Mouse (Mus musculus): ENCODE results near the gene Gldc.

The Gldc gene

DNA sequence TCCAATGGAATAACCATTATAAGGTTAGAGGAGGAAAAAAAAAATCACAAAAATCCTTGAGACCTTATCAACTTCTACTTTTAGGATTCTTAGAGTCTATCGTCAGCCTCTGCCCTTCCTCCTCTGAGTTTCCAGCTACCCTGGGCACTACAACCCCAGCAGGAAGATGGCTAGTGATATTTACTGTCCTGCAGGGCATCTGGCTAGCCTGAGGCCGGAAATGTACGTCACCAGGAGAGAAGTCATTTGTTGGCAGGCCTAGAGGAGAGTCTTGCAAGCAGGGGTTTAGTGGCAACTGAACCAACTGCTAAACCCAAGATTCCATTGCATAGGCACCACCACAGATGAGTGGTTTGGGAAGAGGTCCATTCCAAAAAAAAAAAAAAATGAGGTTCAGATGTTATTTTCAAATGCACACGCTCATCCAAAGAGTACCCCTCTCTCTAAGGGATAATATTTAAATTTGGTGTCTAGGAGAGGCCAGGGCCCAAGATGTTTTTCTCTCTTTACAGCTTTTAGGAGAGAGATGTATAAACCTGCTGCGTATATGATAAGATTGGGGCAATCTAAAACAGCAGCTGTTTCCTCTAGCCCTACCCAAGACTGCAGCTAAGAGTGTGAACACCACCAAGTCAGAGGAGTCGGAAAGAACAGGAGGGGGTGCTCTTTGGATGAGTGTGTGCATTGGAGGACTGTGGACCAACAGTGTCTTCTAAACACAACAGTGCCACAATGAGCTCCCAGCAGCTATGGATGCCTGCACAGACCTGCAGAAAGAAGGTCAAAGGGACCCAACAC lies 70.0 kb downstream of the Gldc start:
- DNase-seq, result no peak

DNA sequence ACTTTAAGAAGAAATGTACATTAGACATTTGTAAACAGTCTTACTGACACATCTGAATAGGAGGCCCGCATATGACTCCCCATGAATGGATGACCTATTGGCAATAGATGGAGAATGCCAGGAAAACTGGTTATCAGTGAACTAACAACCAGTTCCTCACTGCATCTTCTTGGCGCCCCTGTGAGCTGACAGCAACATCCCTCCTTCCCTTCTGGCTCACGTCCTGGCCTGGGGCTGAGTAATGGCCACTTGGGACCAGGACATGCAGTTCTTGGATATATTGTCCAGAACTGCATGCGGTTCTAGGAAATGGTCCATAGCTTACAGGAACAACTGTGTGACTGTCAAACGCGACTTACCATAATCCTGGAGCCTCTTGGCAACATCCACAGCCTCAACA lies 72.6 kb downstream of the Gldc start:
- no peak for DNase-seq

DNA sequence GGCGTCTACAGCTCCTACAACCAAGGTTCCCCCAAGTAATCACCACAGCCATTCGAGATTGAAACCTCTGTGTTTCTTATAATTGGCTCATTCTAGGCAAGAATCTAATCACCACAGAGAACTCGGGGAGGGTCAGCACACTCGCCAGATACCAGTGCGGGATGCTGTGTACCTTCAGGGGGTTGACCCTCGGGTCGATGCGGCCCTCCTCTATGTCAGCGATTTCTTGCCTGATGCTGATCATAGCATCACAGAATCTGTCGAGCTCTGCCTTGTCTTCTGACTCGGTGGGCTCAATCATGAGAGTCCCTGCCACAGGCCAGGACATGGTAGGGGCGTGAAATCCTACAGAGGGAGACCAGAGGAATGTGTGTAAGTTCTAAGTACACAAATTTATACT lies 74.7 kb downstream of the Gldc start:
- no peak for DNase-seq

DNA sequence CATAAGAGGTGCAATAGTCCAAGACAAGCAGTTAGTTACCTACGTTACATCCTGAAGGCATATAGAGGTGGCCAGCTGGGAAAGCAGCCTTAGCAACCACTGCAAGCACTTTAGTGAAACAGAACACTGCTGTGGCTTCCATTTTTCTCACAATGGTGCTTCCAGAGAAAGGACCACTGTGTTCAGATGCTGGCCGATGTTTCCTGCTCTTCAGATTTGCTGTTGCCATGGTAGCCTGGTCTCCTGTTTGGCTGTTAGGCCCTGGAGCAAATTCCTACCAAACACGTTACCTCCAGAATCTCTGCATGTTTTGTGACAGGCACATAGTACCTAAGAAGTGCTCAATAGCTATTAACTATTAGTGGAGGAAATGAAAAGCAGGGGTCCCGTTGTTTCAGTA lies 78.2 kb downstream of the Gldc start:
- DNase-seq, result no peak

DNA sequence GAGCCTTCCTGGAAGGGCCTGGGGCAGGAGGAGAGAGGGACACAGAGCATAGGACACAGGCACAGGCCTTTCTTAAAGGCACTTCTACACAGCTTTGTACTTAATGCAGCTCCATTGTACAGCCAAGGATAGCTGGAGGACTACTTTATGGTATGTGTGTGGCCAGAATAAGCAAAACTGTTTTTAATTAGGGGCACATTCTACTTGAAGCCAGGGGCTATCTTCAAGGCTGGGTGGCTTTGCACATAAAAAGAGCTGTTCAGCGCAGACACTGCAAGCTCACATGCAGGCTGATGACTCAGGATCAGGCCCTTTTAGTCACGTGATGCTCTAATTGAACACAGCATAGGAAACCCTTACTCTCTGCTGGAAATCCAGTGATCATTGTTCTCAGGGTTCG lies 79.0 kb downstream of the Gldc start:
- no peak for DNase-seq

DNA sequence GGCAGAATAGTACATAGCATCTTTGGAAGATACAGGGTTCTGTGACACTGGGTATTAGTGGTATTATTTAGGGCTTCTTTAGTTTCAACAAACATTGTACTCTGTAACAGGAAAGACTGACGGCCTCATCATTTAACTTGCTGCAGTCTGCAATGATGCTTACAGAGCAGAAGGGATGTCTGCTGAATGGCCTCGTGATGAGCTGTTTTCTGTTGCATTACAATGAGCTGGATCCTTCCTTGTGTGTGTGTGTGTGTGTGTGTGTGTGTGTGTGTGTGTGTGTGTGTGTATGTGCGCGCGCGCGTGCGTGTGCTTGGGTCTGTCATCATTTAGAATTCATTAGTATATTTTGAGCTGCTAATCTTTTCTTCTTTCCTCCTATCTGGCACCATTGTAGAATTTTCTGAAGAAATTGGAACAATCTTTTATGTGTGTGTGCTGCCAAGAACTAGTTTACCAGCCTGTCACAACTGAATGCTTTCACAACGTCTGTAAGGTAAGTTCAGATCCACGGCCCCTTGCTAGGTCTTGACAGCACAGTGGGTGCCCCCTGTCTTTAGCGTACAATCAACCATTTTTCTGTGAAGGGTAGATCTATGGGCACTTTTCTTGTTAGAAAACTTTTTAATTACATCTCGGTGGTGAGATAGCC lies 83.5 kb downstream of the Gldc start:
- no peak for DNase-seq

DNA sequence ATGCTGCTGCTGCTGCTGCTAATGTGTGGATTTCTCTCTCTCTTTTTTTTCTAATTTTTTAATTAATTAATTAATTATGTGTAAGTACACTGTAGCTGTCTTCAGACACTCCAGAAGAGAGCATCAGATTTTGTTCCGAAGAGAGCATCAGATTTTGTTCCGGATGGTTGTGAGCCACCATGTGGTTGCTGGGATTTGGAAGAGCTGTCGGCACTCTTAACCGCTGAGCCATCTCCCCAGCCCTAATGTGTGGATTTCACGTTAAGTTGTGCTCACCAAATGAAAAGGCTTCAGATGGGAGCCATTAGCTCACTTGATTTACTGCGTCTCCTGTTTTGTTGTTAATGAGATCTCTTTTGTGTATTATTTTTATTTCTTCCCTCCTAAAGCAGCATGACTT lies 85.1 kb downstream of the Gldc start:
- no peak for DNase-seq

DNA sequence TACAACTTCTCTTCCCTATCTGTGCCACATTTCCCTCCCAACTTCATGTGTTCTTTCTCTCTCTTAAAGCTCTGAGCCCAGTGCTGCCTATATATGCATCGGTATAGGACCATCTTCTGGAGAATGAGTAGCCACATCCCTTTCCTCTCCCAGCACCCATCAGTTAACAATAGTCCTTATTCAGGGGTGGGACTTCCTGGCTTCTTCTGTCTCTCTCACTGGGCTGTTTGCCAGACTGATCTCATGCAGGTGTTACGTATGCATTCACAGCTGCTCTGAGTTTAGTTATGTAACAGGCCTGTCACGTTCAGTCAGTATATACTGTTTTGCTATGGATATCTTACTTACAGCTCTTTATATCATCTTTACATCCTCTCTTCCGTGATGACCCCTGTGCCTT lies 109.4 kb downstream of the Gldc start:
- DNase-seq, result no peak

DNA sequence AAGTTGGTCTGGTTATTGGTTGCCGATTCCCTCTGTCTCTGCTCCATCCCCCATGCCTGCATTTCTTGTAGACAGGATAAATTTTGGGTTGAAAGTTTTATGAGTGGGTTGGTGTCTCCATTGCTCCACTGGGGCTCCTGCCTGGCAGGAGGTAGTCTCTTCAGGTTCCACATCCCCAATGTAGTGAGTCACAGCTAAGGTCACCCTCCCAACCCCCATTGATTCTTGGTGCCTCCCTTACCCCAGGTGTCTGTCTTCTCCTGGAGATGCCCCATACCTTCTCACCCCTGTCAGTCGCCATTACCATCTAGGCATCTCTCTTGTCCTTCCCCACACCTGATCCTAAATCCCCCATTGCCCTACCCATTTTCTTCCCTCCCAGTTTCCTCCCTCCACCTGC lies 121.0 kb downstream of the Gldc start:
- DNase-seq, result no peak

DNA sequence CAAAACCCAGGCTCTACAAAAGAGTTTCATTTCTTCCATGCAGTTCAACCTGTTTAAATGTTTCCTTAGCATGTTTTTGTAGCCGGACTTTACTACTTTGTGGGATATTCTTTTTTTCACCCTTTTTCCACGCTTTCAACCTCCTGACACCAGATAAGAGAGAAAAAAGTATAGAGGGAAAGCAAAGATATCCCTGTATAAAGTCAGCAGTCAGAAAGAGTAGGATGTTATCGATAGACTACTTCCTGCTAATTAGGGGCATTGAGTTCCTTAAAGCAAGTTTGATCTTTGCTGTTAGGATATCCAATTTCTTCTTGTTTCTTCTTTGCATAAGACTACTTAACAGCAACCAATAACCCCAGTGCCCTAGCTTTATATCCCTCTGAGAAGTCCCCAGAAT lies 123.8 kb downstream of the Gldc start:
- DNase-seq, result no peak

DNA sequence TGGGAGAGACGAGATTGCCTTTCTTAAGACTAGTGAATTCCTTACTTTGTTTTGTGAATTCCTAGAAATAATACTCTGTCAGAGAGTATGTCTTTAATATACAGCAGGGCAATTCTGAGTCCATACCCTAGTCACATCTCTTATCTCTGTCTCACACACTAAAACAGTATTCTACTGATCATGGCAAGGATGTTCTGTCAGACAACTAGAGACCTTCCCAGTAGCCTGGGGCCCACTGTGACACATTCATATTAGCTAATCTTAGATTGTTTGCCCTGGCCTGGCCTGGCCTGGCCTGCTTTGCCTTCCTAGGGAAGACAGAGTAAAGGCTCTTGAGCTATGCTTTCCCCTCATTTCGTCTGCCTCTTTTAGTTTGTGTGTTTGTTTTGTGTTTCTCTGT lies 124.6 kb downstream of the Gldc start:
- peak; percentile 75 for DNase-seq
